Mouse (Mus musculus): ENCODE results near the gene Auts2. TPM values are rescaled to one million over a fixed set of nuclear protein-coding genes. Genes with fewer than 3 reads are reported as not detected.

Auts2 gene
- polyA plus RNA-seq, 1 experiment from 2014 or later = 4.9 TPM

GRCm38 (mm10) chr5:131646192-131646775 is 896.9 kb downstream of the Auts2 start:
- Histone ChIP-seq H3K9me3 (ENCODE audit: control insufficient read depth) (no peaks in the 10 kb centered on the region), H3K27me3 (replicated peaks; ENCODE audit: control insufficient read depth, insufficient read depth, low read length) (no peaks in the 10 kb centered on the region), H3K36me3 (ENCODE audit: control insufficient read depth, insufficient read depth) (no peaks in the 10 kb centered on the region), H3K9ac (ENCODE audit: low read depth, low read length) (no peak overlapping the region), H3K27ac (ENCODE audit: low read depth, low read length) (no peak overlapping the region), H3K4me1 (replicated peaks; ENCODE audit: control insufficient read depth, insufficient read depth, low read length) (no peaks in the 10 kb centered on the region), H3K4me2 (replicated peaks; ENCODE audit: low read depth) (no peak overlapping the region), H3K4me3 (ENCODE audit: low read depth, low read length) (no peak overlapping the region)
- no peak for ATAC-seq
- no peak for TF ChIP-seq CTCF (IDR thresholded peaks at IDR 0.05; ENCODE audit: low read depth)
- WGBS = 88% methylated on average over 10 of the region's 10 CpGs

- no peak overlapping the region for H3K4me2 ChIP-seq (replicated peaks; ENCODE audit: low read depth)
- H3K4me1 ChIP-seq (replicated peaks; ENCODE audit: control insufficient read depth, insufficient read depth, low read length) = no peaks in the 10 kb centered on the region
- WGBS = 86% methylated on average over 18 of the region's 18 CpGs
- no peak overlapping the region for H3K4me3 ChIP-seq (ENCODE audit: low read depth, low read length)
- no peak overlapping the region for H3K9ac ChIP-seq (ENCODE audit: low read depth, low read length)
- no peaks in the 10 kb centered on the region for H3K36me3 ChIP-seq (ENCODE audit: control insufficient read depth, insufficient read depth)
- H3K9me3 ChIP-seq (ENCODE audit: control insufficient read depth) = no peaks in the 10 kb centered on the region
- H3K27me3 ChIP-seq (replicated peaks; ENCODE audit: control insufficient read depth, insufficient read depth, low read length) = no peaks in the 10 kb centered on the region
- H3K27ac ChIP-seq (ENCODE audit: low read depth, low read length) = no peak overlapping the region
- no peak for ATAC-seq
- no peak for TF ChIP-seq CTCF (IDR thresholded peaks at IDR 0.05; ENCODE audit: low read depth)
Measured at GRCm38 (mm10) chr5:131645341-131646191, 897.6 kb downstream of the Auts2 start.

- Histone ChIP-seq H3K4me3 (ENCODE audit: low read depth, low read length) (no peak overlapping the region), H3K36me3 (ENCODE audit: control insufficient read depth, insufficient read depth) (no peaks in the 10 kb centered on the region), H3K4me1 (replicated peaks; ENCODE audit: control insufficient read depth, insufficient read depth, low read length) (no peaks in the 10 kb centered on the region), H3K9ac (ENCODE audit: low read depth, low read length) (no peak overlapping the region), H3K27ac (ENCODE audit: low read depth, low read length) (no peak overlapping the region), H3K4me2 (replicated peaks; ENCODE audit: low read depth) (no peak overlapping the region), H3K9me3 (ENCODE audit: control insufficient read depth) (no peaks in the 10 kb centered on the region), H3K27me3 (replicated peaks; ENCODE audit: control insufficient read depth, insufficient read depth, low read length) (no peaks in the 10 kb centered on the region)
- WGBS = 85% methylated on average over 6 of the region's 6 CpGs
- no peak for ATAC-seq
- TF ChIP-seq CTCF (IDR thresholded peaks at IDR 0.05; ENCODE audit: low read depth) = no peak
Measured at GRCm38 (mm10) chr5:131644331-131644730, 898.8 kb downstream of the Auts2 start.

- whole genome bisulfite sequencing = 87% methylated on average over 23 of the region's 23 CpGs
- no peak overlapping the region for H3K4me2 ChIP-seq (replicated peaks; ENCODE audit: low read depth)
- H3K4me3 ChIP-seq (ENCODE audit: low read depth, low read length) = no peak overlapping the region
- H3K36me3 ChIP-seq (ENCODE audit: control insufficient read depth, insufficient read depth) = no peaks in the 10 kb centered on the region
- H3K27me3 ChIP-seq (replicated peaks; ENCODE audit: control insufficient read depth, insufficient read depth, low read length) = no peaks in the 10 kb centered on the region
- no peak overlapping the region for H3K27ac ChIP-seq (ENCODE audit: low read depth, low read length)
- H3K4me1 ChIP-seq (replicated peaks; ENCODE audit: control insufficient read depth, insufficient read depth, low read length) = no peaks in the 10 kb centered on the region
- no peak overlapping the region for H3K9ac ChIP-seq (ENCODE audit: low read depth, low read length)
- no peak for ATAC-seq
- no peaks in the 10 kb centered on the region for H3K9me3 ChIP-seq (ENCODE audit: control insufficient read depth)
- no peak for TF ChIP-seq CTCF (IDR thresholded peaks at IDR 0.05; ENCODE audit: low read depth)
Measured at GRCm38 (mm10) chr5:131643176-131644174, 899.7 kb downstream of the Auts2 start.

GRCm38 (mm10) chr5:131642752-131643151 is 900.4 kb downstream of the Auts2 start:
- no peak overlapping the region for H3K27ac ChIP-seq (ENCODE audit: low read depth, low read length)
- H3K9me3 ChIP-seq (ENCODE audit: control insufficient read depth) = no peaks in the 10 kb centered on the region
- H3K27me3 ChIP-seq (replicated peaks; ENCODE audit: control insufficient read depth, insufficient read depth, low read length) = no peaks in the 10 kb centered on the region
- no peak for TF ChIP-seq CTCF (IDR thresholded peaks at IDR 0.05; ENCODE audit: low read depth)
- H3K4me3 ChIP-seq (ENCODE audit: low read depth, low read length) = no peak overlapping the region
- H3K4me2 ChIP-seq (replicated peaks; ENCODE audit: low read depth) = no peak overlapping the region
- H3K36me3 ChIP-seq (ENCODE audit: control insufficient read depth, insufficient read depth) = no peaks in the 10 kb centered on the region
- 90% methylated on average over 2 of the region's 2 CpGs for WGBS
- no peak for ATAC-seq
- no peak overlapping the region for H3K9ac ChIP-seq (ENCODE audit: low read depth, low read length)
- no peaks in the 10 kb centered on the region for H3K4me1 ChIP-seq (replicated peaks; ENCODE audit: control insufficient read depth, insufficient read depth, low read length)

GRCm38 (mm10) chr5:131636431-131636830 is 906.7 kb downstream of the Auts2 start:
- Histone ChIP-seq H3K27ac (ENCODE audit: low read depth, low read length) (no peak overlapping the region), H3K9ac (ENCODE audit: low read depth, low read length) (no peak overlapping the region), H3K4me3 (ENCODE audit: low read depth, low read length) (no peak overlapping the region), H3K9me3 (ENCODE audit: control insufficient read depth) (no peaks in the 10 kb centered on the region), H3K4me2 (replicated peaks; ENCODE audit: low read depth) (no peak overlapping the region), H3K36me3 (ENCODE audit: control insufficient read depth, insufficient read depth) (no peaks in the 10 kb centered on the region), H3K27me3 (replicated peaks; ENCODE audit: control insufficient read depth, insufficient read depth, low read length) (no peaks in the 10 kb centered on the region), H3K4me1 (replicated peaks; ENCODE audit: control insufficient read depth, insufficient read depth, low read length) (no peaks in the 10 kb centered on the region)
- ATAC-seq = no peak
- no peak for TF ChIP-seq CTCF (IDR thresholded peaks at IDR 0.05; ENCODE audit: low read depth)
- 70% methylated on average over 5 of the region's 5 CpGs for WGBS
